In genomic region chr13:71962661-71963355, GRCm38 (mm10) we compare ENCODE assay signal across 8 mouse cellular contexts. TPM values are rescaled to one million over a fixed set of nuclear protein-coding genes. Genes with fewer than 3 reads are reported as not detected.
DNase-seq lines count a peak whose midpoint lies in the region; ATAC-seq and TF ChIP-seq lines count a peak whose summit lies in the region.

No protein-coding gene starts in this region.

- ATAC-seq in lung, embryonic 14.5 days (ENCODE audit: insufficient read depth): no peak; the same call in 1 of the 2 replicates
- peak; percentile 17 for ATAC-seq in forebrain, embryonic 13.5 days
- ATAC-seq in neural tube, embryonic 13.5 days (ENCODE audit: low read depth): peak; percentile 52

- intact Hi-C loops in left cerebral cortex, postnatal 10 days (cut with DNase I): loop anchor here (5.0 kb wide), 1 partner anchor 664 kb away; the partner anchor contains the start of gene Irx2

- no peaks in the 10 kb centered on the region for H3K4me1 ChIP-seq in lung, embryonic 14.5 days (ENCODE audit: insufficient read depth)
- peaks cover 27% of the 10 kb centered on the region for H3K4me1 ChIP-seq in forebrain, embryonic 13.5 days
- H3K4me1 ChIP-seq in limb, embryonic 10.5 days: peaks cover 46% of the 10 kb centered on the region
- peaks cover 65% of the 10 kb centered on the region for H3K4me1 ChIP-seq in neural tube, embryonic 13.5 days (replicated peaks)

- peak overlapping the region; percentile 59 for H3K4me3 ChIP-seq in lung, embryonic 14.5 days (ENCODE audit: low read depth, low read length)
- H3K4me3 ChIP-seq in forebrain, embryonic 13.5 days: peak overlapping the region; percentile 43
- H3K4me3 ChIP-seq in limb, embryonic 10.5 days: peak overlapping the region; percentile 56
- H3K4me3 ChIP-seq in neural tube, embryonic 13.5 days: peak overlapping the region; percentile 52

- H3K9ac ChIP-seq in lung, embryonic 14.5 days: peak overlapping the region; percentile 87
- H3K9ac ChIP-seq in forebrain, embryonic 13.5 days: peak overlapping the region; percentile 54
- H3K9ac ChIP-seq in neural tube, embryonic 13.5 days: peak overlapping the region; percentile 79

- H3K36me3 ChIP-seq in lung, embryonic 14.5 days (ENCODE audit: insufficient read depth): peaks cover 15% of the 10 kb centered on the region; the same call in 1 of the 2 replicates
- no peaks in the 10 kb centered on the region for H3K36me3 ChIP-seq in forebrain, embryonic 13.5 days (ENCODE audit: poor library complexity, severe bottlenecking)
- H3K36me3 ChIP-seq in limb, embryonic 10.5 days: no peaks in the 10 kb centered on the region
- H3K36me3 ChIP-seq in neural tube, embryonic 13.5 days: no peaks in the 10 kb centered on the region

- peak overlapping the region; percentile 91 for H3K27ac ChIP-seq in lung, embryonic 14.5 days (ENCODE audit: low read depth)
- no peak overlapping the region for H3K27ac ChIP-seq in forebrain, embryonic 13.5 days
- peak overlapping the region; percentile 53 for H3K27ac ChIP-seq in limb, embryonic 10.5 days
- H3K27ac ChIP-seq in neural tube, embryonic 13.5 days (replicated peaks): peak overlapping the region; percentile 74

- under 1% methylated on average over 41 of the region's 55 CpGs for WGBS in lung, embryonic 14.5 days
- under 1% methylated on average over 55 of the region's 55 CpGs for WGBS in forebrain, embryonic 13.5 days
- WGBS in limb, embryonic 10.5 days: under 1% methylated on average over 55 of the region's 55 CpGs
- WGBS in neural tube, embryonic 13.5 days: under 1% methylated on average over 55 of the region's 55 CpGs

- no peak for TF ChIP-seq CTCF in lung, embryonic 14.5 days (IDR thresholded peaks at IDR 0.05; ENCODE audit: low read depth)

- peak overlapping the region; percentile 62 for H3K4me2 ChIP-seq in lung, embryonic 14.5 days
- peak overlapping the region; percentile 71 for H3K4me2 ChIP-seq in forebrain, embryonic 13.5 days
- peak overlapping the region; percentile 70 for H3K4me2 ChIP-seq in neural tube, embryonic 13.5 days

- no peaks in the 10 kb centered on the region for H3K9me3 ChIP-seq in lung, embryonic 14.5 days (ENCODE audit: low read depth, low read length)
- no peaks in the 10 kb centered on the region for H3K9me3 ChIP-seq in forebrain, embryonic 13.5 days (replicated peaks)
- no peaks in the 10 kb centered on the region for H3K9me3 ChIP-seq in limb, embryonic 10.5 days (replicated peaks)
- no peaks in the 10 kb centered on the region for H3K9me3 ChIP-seq in neural tube, embryonic 13.5 days

- DNase-seq in lung, embryonic 14.5 days: peak; percentile 36
- no peak for DNase-seq in lung, postnatal 14 days
- DNase-seq in limb, embryonic 10.5 days (ENCODE audit: low spot score): peak; percentile 78
- DNase-seq in left cerebral cortex, postnatal 10 days (ENCODE audit: extremely low spot score in 1 of 2, low spot score in 2 of 2): no peak
- no peak for DNase-seq in ovary, adult 18-20 months (ENCODE audit: low spot score)
- DNase-seq in retina, embryonic 14.5 days (ENCODE audit: low spot score): no peak

- peaks cover 95% of the 10 kb centered on the region for H3K27me3 ChIP-seq in lung, embryonic 14.5 days (ENCODE audit: insufficient read depth, low read length)
- H3K27me3 ChIP-seq in forebrain, embryonic 13.5 days: peaks cover 97% of the 10 kb centered on the region
- peaks cover 98% of the 10 kb centered on the region for H3K27me3 ChIP-seq in limb, embryonic 10.5 days (ENCODE audit: low read depth, poor library complexity, severe bottlenecking)
- H3K27me3 ChIP-seq in neural tube, embryonic 13.5 days: peaks cover 94% of the 10 kb centered on the region

RNA-seq across cellular contexts. Expression of gene Irx1, which starts 0.7 kb away (rescaled TPM):
- polyA plus RNA-seq in lung, embryonic 14.5 days (2014; fragmentation: Nextera tagmentation; extraction: Ambion mirVana): 8.7 and 10.0 TPM in 2 replicates
- polyA plus RNA-seq in forebrain, embryonic 13.5 days (2015; fragmentation: Nextera tagmentation; extraction: Ambion mirVana): 0.38 and 0.50 TPM in 2 replicates
- polyA plus RNA-seq in limb, embryonic 10.5 days (2016; fragmentation: Nextera tagmentation; extraction: Ambion mirVana): not detected in 2 replicates
- 2.9 and 3.8 TPM in 2 replicates for polyA plus RNA-seq in neural tube, embryonic 13.5 days (2015; fragmentation: Nextera tagmentation; extraction: Ambion mirVana)
- total RNA-seq in left cerebral cortex, postnatal 10 days (2021): 1 to 10 TPM in 1 of 2 experiments, under 1 TPM in 1; 0.84 to 1.0 TPM

Comparison
In these comparisons a context has a peak if more than half of its experiments do, and no peak if none do; other contexts are left out.
1. DNase-seq: peak in lung, embryonic 14.5 days (single experiment) and limb, embryonic 10.5 days (single experiment); none in lung, postnatal 14 days (single experiment), left cerebral cortex, postnatal 10 days (0 of 2), ovary, adult 18-20 months (single experiment) and retina, embryonic 14.5 days (single experiment).
2. Peak in every context shown above with its lines, with median percentiles within 50 percentile points of each other: H3K4me2 ChIP-seq, H3K4me3 ChIP-seq and H3K9ac ChIP-seq.